Mouse (Mus musculus): ENCODE data around the gene Aaed1.
A peak's percentile ranks its signal among the peaks of the same experiment; 100 is the strongest.

Gene Aaed1

DNA sequence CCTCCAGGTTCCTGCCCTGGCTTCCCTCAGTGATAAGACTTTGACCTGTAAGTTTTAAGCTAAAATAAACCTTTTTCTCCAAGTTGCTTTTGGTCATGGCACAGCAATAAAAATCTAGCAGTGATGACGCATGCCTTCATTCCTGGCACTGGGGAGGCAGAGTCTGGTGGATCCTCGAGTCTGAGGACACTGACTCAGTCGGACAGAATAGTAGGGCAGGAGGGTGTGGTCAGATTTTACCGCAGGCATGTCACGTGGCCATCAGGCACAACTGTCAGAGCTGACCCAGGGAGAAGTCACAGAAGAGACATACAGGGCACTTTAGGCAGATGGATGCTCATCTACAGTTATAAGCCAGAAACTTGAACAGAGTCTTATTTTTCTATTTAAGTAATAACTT, 60.4 kb downstream of the Aaed1 start:
- no peak for DNase-seq (ENCODE audit: low read depth, low spot score)

DNA sequence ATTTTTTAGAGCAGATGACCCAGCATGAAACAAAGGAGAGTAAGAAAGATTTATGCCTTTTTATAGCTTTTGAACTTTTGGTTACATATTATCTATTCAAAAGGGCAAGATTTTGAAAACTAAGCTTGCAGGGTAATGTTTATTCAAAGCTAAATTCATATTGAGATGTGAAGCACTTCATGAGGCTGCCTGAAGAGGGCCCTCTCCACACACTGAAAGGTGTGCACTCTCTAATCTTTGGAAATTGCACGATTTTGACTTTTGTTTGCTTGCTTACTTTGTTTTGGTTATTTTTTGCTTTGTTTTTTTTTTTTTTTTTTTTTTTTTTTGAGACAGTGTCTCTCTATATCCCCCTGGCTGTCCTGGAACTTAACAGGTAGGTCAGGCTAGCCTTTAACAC, 62.1 kb downstream of the Aaed1 start:
- peak; percentile 55 for DNase-seq (ENCODE audit: low read depth, low spot score)

DNA sequence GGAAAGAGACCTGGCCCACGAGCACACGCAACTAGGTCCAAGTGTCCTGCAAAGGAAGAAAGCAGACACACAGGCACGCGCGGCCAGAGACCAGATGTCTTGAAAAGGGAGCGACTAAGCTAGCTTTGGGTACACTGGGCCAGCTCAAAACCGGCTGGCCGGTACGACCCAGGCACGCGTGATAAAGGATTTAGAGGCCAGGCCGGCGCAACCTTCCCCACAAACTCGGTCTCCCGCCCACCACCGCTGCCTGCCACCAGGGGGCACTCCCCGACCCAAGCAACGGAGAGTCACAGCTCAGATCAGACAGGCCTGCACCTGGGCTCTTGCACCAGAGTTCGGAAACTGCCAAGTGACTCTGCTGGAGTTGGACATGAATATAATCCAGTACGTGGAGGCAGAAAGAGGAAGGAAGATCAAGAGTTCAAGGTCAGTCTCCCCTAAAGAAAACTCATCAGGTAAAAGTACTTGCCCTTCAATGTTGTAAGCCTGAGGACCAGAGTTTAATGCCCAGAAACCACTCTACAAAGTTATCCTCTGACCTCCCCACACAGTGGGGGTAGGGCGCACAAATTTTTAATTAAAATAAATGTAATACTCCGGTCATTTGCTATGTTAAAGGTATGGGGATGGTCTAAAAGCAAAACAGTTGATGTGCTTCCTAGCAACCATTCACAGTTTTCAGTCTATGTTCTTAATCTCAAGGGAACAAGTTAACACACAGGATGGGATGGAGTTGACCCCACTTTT, 63.6 kb downstream of the Aaed1 start:
- DNase-seq (ENCODE audit: low read depth, low spot score), result peak; percentile 90

DNA sequence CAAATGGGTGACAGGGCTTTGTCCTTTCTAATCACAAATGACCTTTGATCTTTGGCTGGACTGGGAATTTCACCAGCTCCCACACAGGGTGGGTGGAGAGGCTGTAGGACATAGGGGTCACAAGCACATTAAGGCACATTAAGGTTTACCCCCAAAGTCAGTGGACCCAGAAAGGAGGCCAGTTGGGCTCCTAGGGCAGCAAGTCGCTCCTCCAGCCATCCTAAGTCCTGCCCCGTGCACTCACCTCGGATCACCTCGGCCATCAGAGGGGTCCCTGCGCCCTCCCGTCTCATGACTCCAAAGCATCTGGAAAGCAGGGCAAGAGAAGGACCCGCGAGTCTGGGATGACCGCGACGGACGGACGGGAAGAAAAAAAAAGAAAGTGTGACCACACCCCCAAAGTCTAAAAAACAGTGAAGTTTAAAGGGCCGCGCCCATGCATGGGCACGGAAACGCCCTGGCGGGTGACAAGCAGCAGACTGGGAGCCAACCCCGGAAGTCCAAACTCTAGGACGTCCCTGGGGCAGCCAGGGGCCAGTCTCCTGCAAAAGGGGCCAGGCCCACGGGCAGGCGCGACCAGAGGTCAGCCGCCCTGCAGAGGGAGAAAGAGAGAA, 64.2 kb downstream of the Aaed1 start:
- DNase-seq (ENCODE audit: low read depth, low spot score), result peak; percentile 84

DNA sequence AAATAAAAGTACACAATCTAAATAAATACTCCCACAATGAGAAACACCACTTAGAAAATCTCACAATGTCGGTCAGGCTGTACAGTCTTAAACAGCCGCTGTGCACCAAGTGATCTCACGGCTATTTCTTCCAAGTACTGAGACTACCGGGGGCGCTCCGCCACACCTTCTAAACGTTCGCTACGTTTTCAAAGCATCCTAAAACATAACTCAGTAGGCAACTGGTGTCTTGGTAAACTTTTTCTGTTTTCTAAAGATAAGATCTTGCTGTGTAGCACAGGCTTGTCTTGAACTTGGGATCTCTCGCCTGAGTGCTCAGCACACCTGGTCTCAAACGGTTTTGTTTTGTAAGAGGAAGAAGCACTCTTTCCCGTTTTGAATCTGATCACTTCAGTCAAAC, 66.4 kb downstream of the Aaed1 start:
- peak; percentile 81 for DNase-seq (ENCODE audit: low read depth, low spot score)

DNA sequence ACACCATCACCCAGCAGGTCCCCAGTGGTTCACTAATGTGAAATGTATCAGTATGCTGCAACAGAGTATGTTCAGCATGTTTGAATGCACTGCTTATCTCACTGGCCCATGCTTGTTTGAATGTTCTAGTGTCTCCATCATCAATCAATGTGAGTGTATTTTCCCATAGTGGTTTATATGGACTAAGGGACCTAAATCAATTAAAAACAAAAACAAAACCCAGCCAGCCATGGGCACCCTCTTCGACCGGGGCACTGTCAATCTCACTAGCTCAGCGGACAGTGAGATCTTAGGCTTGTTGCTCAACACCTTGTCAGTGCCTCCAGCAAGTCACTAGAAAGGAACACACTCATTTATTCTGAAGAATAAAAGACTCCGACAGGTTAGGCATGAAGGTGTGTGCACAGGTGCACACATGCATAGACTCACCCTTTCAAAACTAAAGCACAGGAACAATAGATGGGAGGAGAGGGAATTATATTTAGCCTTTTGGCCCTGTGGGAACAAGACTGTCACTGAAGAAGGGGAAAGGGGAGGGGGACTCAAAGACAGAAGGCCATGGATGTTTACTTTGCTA, 67.7 kb downstream of the Aaed1 start:
- no peak for DNase-seq (ENCODE audit: low read depth, low spot score)

DNA sequence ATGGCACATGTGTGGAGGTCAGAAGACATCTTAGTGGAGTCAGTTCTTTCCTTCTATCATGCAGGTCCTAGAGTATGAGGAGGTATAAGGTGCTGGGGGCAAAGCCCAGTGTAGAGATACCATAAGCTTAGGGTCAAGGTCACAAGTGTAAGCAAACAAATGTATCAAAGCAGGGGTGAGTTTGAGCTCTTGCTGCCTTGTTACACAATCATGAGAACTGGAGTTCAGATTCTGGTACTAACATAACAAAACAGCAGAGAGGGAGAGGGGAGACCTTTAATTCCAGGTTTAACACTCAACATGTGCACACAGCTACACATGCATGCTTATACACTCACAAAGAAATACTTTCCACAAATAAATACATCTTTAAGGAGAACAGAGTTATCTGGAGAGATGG, 69.8 kb downstream of the Aaed1 start:
- no peak for DNase-seq (ENCODE audit: low read depth, low spot score)

DNA sequence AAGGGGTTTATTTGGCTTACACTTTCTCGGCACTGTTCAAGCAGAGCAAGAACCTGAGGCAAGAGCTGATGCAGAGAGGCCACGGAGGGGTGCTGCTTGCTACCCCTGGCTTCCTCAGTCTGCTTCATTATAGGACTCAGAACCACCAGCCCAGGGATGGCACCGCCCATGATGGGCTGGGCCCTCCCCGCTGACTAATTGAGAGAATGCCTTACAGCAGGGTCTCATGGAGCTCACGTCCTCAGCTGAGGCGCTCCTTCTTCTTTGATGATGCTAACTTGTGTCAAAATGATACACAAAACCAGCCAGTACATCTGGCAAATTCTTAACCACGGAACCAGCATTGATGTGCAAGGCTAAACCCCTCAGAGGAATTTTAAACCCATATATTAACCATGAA, 71.9 kb downstream of the Aaed1 start:
- DNase-seq (ENCODE audit: low read depth, low spot score), result no peak

DNA sequence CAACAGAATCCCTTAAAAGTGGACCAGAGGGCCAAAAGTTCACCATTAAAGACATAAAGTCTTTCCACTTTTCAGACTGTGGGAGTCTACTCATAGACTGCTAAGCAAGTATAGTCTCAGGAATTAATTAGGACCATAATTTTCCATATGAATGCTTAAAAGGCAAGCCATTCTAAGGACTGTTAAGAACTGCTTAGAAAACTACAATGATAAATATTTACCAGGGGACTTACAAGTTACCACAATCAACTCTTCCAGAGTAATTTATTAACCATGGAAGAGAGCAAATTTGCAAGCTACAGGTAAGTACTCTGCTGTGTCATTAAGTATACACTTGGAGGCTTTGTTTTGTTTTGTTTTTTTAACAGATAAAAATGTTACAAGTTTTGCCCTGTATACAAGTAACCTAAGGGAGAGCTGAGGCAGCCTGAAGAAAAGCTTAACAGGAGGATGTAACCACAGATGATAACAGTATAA, 74.8 kb downstream of the Aaed1 start:
- no peak for DNase-seq (ENCODE audit: low read depth, low spot score)

DNA sequence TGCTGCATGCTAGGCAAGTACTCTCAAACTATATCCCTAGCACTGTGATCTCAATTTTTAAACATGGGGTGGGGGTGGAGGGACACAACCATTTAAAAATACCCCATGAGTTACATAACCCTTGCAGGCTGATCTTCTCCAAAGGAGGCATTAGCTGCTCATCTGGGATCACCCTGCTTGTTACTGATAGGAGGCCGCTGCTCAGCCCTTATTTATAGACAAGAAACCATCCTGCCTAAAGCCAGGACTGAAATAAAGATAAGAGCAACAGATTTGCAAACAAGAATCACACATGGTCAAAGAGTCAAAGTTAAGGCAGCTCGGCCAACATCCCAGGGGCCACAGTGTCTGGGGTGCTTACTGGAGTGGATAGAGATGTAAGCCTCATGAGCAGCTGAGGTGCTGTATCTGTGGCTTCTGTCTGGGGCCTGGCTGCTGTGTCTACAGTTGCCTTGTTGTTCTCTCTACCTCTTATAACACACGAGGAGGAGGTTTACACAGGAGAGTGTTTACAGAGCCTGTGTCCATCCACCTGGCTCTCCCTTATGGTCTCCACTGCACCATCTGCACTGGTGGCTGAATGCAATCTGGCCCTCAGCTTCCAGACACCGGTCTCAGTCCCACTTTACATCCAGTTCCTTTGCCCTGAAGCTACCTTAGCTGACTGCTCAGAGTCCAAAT, 75.4 kb downstream of the Aaed1 start:
- peak; percentile 43 for DNase-seq (ENCODE audit: low read depth, low spot score)

DNA sequence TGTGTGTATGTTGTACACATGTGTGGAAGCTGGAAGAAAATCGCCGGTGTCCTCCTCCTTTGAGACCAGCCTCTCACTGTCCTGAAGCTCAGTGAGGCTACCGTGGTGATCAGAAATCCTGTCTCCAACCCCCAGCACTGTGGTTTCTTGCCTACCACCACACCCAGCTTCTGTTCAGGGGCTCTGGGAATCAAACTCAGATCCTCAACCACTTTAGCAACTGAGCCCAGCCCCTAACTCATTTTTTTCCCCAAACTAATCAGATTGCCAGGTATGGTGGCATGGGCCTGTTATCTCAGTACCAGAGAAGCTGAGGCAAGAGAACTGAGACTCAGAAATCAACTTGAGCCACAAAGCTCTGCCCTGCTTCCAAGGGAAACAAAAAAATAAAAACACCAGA, 76.7 kb downstream of the Aaed1 start:
- no peak for DNase-seq (ENCODE audit: low read depth, low spot score)

DNA sequence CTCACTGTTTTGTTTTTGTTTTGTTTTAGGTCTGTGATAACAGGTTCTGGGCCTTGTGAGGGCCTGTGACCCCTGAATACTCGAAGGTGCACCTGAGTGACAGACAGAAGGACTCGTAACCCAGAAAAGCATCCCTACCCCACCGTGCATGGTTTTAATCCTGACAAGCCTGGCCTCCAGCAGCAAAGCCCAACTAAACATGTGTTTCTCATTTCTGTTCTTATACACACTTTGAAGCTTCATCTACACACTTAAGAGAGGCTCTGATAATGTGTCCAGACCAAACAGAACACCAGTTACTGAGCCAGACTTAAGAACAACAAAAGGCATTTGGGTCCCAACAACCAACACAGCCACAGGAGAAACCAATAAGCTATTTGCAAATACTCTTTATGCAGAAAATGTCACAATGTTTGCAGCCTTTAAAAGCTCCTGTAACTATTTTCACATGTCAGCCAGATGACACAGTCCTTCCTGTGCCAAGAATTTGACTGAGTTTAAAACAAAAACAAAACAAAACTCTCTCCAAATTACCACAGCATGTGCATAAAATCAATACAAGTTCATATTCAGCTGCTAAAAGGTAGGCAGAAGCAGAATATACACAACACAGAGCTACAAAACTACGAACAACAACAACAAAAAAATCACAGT, 77.3 kb downstream of the Aaed1 start:
- no peak for DNase-seq (ENCODE audit: low read depth, low spot score)

DNA sequence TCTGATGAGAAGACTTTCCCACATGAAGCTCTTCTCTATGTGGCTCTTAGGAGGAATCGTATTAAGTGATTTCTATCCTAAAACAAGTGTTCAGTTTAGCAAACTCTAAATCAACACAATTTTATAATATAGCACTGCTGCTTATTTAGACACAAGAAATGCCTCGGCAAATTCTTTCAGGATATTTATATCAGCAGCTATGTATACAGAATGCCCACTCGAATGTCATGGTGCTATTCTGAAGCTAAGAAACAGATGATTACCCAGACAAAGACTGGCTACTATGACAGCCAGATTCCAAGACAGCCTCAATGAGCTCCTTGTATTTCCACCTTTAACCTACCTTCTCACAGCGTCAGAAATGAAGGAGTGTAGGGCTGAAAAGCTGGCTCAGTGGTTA, 79.4 kb downstream of the Aaed1 start:
- no peak for DNase-seq (ENCODE audit: low read depth, low spot score)

DNA sequence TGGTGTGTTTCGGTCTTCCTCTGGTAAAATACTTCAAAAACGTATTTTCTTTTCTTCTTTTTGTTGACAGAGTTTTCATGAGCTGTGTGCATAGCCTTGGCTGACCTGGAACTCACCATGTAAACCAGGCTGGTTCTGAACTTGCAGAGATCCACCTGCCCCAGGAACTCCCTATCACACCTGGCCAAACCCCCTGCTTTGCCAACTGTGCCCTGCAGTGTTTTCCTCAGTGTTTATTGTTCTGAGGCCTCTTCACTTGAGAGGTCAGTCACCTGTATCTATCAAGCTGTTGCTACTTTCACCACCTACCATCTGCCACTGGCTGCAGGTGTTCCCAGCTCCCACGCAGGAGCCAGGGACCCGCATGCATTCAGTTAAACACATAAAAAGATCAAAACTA, 85.8 kb downstream of the Aaed1 start:
- DNase-seq (ENCODE audit: low read depth, low spot score), result no peak

DNA sequence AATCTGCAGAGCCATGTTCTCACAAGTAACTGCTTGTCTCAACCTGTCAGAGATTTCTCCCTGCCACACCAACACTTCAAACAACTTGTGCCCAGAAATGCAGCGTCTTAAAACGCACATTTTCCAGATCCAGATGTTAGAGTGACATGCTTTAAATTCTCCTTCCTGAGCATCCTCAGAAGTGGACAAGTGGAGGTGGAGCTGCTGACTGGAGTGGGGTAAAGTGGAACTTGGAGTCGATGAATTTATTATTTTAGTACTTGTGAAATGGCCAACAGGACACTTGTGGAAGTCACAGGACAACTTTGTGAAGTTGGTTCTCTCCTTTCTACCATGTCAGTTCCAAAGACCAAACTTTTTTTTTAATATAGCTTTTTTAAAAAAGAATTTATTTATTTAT, 86.8 kb downstream of the Aaed1 start:
- no peak for DNase-seq (ENCODE audit: low read depth, low spot score)
